Mouse (Mus musculus) layer of hippocampus, adult 11-12 months (tissue): ENCODE results near the gene Ngfr.
"Not testable (repeated sequence)": the region's sequence is repeated elsewhere in the genome, so short reads cannot be mapped to it uniquely, and the experiment has no call there.

Experiments used
- DNase-seq: peaks from one replicate; pipeline ENCODE4 v3.0.0; 2022; ENCODE audit warnings: low spot score

Ngfr gene

DNA sequence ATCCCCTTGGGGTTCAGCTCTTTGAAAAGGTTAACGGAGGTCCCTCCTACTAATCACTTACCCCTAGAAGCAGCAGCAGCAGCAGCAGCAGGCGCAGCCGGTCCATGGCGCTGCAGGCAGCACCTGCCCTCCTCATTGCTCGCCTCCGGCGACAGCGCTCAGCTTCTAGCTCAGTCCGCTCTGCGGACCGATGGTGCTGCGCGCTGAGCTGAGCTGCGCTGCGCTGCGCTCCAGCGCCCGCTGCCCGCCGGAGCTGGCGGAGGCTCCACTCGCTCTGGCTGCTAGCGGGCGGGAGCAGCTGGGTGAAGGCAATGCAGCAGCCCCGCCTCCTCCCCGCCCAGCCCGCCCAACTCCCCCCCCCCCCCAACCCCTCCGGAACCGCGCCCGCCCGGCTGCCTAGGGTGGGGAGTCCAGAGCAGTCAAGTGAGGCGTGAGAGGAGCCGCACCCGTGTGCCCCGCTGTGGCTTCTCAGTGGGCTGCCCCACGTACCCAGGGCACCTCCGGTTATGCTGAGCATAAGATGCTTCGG lies at the start of gene Ngfr:
TSS of gene Ngfr (minus strand) at position 313 of the 529 bp plus-strand sequence.
- DNase-seq, result no peak

DNA sequence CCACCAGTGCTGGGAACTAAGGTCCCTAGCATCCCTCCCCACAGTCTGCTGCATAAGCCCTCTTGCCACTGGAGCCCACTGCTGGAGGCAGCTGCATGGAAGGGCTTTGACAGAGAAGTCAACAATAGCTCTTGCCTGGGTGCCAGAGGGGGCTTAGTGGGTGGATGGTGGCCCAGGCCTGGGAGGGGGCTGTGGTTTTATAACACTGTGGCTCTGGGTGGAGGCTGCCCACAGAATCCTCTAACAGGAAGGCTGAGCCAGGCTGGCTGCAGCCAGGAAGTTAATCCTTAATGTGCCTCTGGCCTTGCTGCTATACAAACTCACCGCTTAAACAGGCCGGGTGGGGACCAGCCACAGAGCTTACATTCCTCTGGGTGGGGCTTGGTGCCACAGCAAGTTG lies 47.5 kb upstream of the Ngfr start:
- DNase-seq, result no peak

DNA sequence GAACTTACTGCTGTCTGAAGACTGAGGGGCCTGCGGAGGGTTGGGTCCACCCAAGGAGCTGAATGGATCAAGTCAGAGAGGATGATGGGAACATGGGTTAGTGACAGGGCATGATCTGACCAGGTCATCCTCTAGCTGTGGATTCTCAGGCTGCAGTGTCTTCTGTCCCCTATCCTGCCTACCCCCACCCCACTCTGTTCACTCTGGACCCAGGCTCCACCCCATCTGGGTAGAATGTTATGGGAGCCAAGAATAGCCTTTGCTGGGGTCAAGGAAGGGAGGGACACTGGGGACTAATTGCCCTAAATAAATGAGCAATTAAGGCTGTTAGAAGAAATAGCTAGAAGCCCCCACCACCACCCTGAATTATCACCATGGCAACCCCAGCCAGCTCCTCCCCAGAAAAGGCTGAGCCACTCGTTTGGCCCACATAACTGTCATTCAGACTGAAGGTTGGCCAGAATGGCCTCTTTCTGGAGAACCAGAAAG lies 46.0 kb upstream of the Ngfr start:
- no peak for DNase-seq

GRCm38 (mm10) chr11:95632474-95632873 lies 44.9 kb upstream of the Ngfr start:
- DNase-seq, result peak; percentile 58

GRCm38 (mm10) chr11:95631301-95631700 lies 43.8 kb upstream of the Ngfr start:
- no peak for DNase-seq

GRCm38 (mm10) chr11:95630558-95630957 lies 43.0 kb upstream of the Ngfr start:
- DNase-seq, result no peak

DNA sequence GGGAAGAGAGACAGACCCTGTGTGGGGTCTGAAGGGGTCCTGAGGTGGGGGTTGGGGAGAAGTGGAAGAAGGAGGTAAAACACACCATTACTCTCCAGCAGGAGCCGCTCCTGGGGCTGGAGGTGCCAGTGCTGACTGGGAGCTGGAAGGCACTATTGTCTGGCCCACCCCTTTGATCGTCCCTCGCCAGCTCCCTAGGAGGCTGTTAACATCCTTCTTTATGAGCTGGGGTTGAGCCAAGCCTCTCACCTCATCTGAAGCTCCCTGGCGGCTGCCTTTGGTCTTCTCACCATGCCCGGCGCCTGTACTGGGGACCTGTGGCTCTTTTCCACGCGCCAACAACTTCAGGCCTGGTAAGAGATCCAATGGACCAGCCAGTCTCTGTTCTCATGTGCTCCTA lies 34.9 kb upstream of the Ngfr start:
- DNase-seq, result no peak

DNA sequence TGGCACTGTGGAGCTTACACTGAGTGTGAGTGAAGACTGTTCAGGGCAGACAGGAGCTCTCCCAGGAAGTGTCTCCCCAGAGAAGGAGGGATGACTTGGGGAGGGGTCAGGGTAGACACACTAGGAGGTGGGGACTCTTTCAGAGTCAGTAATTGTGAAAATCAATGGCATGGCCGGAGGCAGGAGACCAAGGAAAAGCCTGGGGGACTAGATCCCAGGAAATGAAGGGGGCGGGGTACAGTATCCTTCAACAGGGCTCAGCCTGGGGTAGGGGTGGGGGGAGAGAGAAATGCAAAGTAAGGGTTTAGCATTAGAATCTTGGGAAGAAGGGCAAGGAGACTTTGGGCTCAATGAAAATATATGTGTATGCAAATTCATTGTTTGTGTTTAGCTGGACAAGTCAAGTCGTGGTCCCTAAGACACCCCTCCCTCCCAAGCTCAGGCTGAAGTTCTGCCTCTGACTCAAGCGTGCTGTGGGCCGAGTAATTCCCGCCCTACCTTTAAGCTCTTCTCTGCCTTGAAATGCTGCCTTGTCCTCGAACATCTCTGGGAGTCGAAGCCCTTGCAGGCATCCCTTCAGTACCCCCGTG lies 34.1 kb upstream of the Ngfr start:
- no peak for DNase-seq

DNA sequence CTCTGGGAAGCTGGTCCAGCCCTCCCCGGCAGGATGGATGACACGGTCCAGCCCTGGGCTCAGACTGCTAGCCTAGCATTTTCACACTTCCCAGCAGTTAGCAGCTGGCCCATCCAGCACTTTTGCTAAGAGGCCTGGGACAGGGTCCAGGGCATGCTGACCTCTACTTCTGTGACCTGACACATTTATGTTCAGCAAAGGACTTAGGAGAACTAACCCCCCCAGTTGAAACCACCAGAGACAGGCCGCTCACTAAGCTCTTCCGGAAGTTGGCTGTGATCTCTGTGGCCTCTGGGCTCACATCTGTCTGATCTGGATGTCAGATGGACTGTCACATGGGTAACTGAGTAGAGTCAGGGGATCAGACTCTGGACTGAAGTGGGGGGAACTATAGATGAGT lies 33.5 kb upstream of the Ngfr start:
- DNase-seq, result no peak

DNA sequence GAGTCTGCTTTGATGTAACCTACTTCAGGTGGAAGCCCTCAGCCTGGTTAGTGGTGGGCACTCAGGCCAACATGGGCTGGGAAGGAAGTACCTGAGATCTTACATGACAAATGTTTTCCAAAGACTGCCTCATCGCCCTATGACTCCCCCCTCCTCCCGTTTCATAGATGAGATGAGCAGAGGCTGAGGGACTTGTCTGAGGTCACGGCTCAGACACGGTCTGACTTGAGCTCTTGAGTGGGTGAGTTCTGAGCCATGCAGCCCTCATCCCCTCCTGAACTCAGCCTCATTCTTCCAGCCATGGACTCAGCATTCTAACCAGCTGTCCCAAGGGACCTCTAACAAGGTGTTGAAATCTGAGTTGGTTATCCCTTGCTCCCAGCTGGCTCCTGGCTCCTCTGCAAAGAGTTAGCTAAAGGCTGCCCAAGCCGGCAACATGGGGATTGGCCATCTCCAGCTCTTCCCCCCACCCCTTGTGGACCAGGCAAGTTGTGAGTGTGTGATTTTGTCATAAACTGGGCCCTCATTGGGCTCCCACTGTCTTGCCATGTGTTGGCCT lies 32.4 kb upstream of the Ngfr start:
- DNase-seq, result no peak

- no peak for DNase-seq
These were observed 31.5 kb upstream of the Ngfr start for GRCm38 (mm10) chr11:95619081-95619480.

DNA sequence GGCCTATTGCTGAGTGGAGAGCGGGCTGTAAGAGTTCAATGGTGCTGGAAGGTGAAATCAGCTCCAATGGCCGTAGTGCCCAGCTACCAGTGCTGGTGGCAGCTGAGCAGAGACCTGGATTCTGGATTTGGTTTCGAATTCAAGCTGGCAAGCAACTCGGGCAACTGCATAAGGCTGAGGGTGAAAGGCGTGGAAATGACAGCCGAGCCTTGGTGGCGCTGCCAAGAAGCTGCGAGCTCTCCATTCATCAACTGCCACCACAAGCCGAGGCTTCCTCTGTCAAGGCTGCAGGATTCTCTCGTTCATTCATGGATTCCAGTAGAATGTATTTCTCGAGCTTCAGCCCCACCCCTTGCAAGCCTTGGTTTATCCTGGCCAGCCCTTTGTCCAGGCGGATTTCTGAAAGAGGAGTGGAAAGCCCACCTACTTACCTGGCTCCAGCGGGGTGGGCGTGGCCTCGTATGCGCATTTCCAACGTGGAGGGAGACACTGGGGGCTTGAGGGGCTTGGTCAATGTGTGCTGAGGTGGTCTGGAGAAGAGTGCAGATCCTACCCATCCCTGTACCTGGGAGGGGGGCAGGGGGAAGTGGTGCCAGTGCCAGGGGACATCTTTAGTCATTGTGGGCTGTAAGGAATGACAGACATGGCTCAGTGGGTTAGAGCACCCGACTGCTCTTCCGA lies 30.4 kb upstream of the Ngfr start:
- DNase-seq, result peak; percentile 52

DNA sequence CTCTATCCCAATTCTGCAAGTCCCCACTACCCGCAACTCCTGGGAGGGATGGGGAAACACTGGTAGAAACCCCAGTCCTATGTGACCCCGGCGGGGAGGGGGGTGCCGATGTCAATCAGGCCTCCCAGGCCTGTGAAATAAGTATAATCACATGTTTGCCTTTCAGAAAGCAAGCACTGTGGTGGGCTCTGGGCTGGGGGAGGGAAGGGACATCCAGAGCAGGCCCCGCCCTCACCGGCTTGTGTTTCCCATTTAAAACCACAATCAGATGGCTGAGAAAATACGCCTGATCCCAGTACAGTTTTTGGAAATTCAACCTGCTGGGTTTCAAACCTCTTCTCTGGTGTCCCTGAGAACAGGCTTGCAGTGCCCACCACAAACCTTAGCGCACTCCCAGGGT lies 27.2 kb upstream of the Ngfr start:
- no peak for DNase-seq

DNA sequence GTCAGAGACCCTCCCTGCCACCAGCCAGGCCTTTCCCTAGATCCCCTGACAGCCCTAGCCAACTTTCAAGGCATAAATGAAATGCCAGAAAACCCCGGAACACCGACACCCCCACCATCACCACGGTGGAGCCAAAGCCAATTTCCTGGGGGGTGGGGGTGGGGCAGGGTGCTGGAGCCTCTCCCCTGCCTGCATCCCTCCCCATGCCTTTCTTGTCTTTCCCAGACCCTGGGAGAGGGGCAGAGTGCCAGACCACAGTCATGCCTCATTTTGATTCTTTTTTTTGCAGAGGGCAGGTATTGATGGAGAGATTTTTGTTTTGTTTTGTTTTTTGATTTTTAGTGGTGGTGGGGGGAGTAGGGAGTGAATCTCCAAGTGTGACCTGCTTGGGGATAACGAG lies 23.7 kb upstream of the Ngfr start:
- DNase-seq, result no peak

- no peak for DNase-seq
These were observed 22.9 kb upstream of the Ngfr start for GRCm38 (mm10) chr11:95610391-95610902.

DNA sequence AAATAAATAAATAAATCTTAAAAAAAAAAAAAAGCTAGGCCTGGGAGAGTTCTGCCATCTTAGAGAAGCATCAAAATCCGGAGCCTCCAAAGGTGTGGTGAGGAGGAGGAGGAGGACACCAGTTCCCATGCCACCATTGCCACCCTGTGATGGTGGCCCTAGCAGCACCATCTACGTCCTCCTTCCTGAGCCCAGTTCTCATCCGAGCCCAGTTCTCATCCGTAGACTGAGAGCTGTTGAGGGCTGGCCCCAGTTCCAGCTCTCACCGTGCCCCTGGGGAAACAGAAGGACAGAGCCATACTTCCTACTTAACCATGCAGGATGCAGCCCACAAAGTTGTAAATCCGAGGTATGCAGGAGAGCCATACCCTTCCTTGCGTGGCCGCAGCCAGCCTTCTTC lies 22.4 kb upstream of the Ngfr start:
- no peak for DNase-seq

GRCm38 (mm10) chr11:95607286-95607685 lies 19.8 kb upstream of the Ngfr start:
- not testable (repeated sequence) for DNase-seq

DNA sequence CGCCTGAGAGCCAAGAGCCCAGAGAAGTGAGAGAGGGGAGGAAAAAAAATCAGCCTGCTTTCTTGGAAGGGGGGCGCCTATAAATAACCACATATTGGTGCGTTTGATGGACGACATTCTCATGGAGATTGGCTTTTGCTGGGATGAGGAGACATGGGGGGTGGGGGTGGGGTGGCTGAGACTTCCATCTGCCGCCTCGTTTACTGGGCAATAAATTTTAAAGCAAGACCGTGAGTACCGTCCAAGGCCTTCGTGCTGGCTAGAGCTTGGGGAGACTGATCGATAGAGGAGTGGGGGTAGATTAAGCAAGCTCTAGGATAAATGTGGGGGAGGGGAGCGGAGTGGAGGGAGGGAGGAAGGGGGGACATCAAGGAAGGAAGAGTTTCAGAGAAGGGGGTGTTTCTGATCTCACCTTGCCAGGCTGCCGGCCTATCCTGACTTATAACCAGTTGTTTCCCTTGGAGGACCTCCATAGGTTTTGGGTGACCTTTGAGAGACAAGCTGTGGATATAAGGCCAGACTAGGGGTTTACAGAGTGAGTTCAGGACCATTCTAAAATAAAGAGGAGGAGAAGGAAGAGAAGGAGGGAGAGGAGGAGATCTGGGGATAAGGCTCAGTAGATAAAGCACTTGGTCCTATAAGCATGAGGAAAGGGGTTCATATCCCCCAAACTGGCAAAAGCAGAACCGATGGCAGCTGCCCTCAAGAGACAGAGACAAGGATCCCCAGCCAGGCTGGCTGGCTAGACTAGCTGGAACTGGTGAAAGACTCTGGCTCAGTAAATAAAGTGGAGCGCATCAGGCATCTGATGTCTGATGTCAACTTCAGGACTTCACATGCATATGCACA lies 10.9 kb upstream of the Ngfr start:
- DNase-seq, result no peak

DNA sequence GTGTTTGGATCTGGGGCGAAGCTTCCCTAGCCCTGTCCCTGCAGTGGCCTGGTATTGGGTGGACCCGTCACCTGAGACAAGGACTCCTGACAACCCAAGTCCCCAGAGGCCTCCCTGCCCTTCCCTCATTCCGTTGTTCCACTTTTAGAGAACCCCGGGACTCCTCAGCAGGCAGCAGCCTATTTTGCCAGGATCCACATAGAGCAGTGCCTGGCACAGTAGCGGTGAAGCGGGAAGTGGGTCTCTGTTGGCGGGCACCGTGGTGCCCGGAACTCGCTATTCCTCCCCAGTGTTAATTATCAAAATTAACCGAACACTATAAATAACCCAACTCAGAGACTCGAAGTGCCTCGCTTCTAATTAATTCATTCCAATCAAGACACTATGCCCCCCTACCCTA lies 10.2 kb upstream of the Ngfr start:
- DNase-seq, result no peak

DNA sequence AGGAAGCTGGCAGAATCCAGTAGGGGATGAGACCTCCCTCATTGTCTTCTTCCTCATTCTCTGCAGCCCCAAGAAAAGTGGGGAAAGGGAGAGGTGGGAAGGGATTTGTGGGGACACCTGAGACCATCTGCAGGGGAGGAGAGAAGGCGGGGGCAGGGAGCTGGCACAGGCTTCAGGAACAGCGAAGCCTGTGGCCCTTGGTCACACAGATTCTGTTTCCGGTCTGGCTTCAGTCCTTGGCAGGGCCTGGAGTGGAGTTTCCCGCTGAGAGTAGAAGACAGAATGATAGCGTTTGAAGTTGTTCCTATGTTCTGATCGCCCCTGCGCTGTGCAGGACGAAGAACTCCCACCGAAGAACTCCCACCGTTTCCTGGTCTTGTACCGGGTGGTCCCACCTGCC lies 9.2 kb upstream of the Ngfr start:
- DNase-seq, result no peak

- no peak for DNase-seq
These were observed 8.6 kb upstream of the Ngfr start for GRCm38 (mm10) chr11:95596150-95596515.

DNA sequence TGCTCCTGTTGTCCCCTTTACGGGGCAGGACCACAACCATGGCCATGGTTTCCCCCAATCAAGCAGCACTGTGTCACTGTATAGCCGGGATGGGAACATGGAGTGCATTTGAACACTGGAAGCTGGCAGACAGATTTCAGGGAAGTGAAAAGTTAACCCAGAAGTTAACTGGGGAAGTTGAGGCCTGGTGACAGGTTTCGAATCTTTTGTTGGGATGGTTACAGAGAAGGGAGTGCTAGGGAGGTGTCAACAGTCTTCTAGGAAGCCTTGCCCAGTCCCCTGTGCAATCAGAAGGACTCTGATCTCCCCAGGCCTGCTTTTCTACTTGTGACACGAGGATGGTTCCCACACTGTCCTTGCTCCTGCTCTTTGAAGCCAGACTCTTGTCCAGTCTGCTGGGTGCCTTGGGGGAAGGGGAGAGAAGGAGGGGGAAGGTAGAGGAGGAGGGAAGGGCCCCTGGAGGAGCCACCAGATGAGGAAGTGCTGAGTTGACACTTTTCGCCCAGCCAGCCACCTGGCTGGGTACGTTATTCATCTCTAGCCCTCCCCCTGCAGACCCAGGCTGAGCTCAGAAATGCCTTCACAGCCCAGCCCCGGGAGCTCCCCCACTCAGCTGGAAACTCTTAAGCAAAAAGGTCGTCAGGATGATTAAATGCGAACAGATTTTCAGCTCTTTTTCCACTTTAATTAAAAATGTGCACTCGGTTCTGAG lies 8.1 kb upstream of the Ngfr start:
- DNase-seq, result no peak
